Mouse (Mus musculus): ENCODE measurements around the gene Dvl3.

- TF ChIP-seq POLR2A (IDR thresholded peaks at IDR 0.05; ENCODE audit: borderline replicate concordance, extremely low read depth, insufficient read depth, insufficient read length, poor library complexity, severe bottlenecking) (no peak), CTCF (IDR thresholded peaks at IDR 0.05; ENCODE audit: borderline replicate concordance, extremely low read depth, insufficient read depth, insufficient read length) (no peak)
Measured at GRCm38 (mm10) chr16:20530941-20531340, 14.2 kb downstream of the Dvl3 start.

Measured in brain, embryonic 14.5 days (tissue).